Mouse (Mus musculus) MEL (cell line): Measurements from ENCODE around the gene Dgka.

Experiments
- CTCF ChIP-seq, 3 experiments: IDR thresholded peaks in 2 of 3; conservative IDR thresholded peaks in 1 of 3; 2 replicates each; pipeline ENCODE4 v1.5.1; 2011 to 2012; ENCODE audit warnings: low read length in 3 of 3, low read depth in 2 of 3, mild to moderate bottlenecking in 2 of 3, improper control_type of control experiment in 1 of 3, inconsistent platforms in 1 of 3, mixed read lengths in 1 of 3, moderate library complexity in 1 of 3; ENCODE audit not compliant: control insufficient read depth in 1 of 3, insufficient read depth in 1 of 3, poor library complexity in 1 of 3, severe bottlenecking in 1 of 3
- EP300 ChIP-seq, 2 experiments: IDR thresholded peaks; 2 replicates each; pipeline ENCODE4 v1.6.1; 2011; ENCODE audit warnings: improper control_type of control experiment in 2 of 2, low read length in 2 of 2, low read depth in 1 of 2, mild to moderate bottlenecking in 1 of 2
- ETS1 ChIP-seq: IDR thresholded peaks from 2 replicates; pipeline ENCODE4 v1.6.1; 2012; ENCODE audit warnings: low read depth, mild to moderate bottlenecking, inconsistent platforms, low read length, improper control_type of control experiment, moderate library complexity
- JUND ChIP-seq: IDR thresholded peaks from 2 replicates; pipeline ENCODE4 v1.6.1; 2011; ENCODE audit warnings: low read depth, mild to moderate bottlenecking, improper control_type of control experiment, low read length
- MAX ChIP-seq: IDR thresholded peaks from 2 replicates; pipeline ENCODE4 v1.6.1; 2011; ENCODE audit warnings: low read length, improper control_type of control experiment
- MXI1 ChIP-seq: IDR thresholded peaks from 2 replicates; pipeline ENCODE4 v1.6.1; 2011; ENCODE audit warnings: mild to moderate bottlenecking, low read depth, low read length, improper control_type of control experiment
- POLR2A ChIP-seq, 2 experiments: IDR thresholded peaks; 2 replicates each; pipeline ENCODE4 v1.6.1; 2011 to 2012; ENCODE audit warnings: low read length in 2 of 2, mild to moderate bottlenecking in 2 of 2, control low read depth in 1 of 2, improper control_type of control experiment in 1 of 2, low read depth in 1 of 2, moderate library complexity in 1 of 2; ENCODE audit not compliant: control insufficient read depth in 1 of 2, insufficient read depth in 1 of 2, poor library complexity in 1 of 2
- SIN3A ChIP-seq: IDR thresholded peaks from 2 replicates; pipeline ENCODE4 v1.6.1; 2012; ENCODE audit warnings: low read length, improper control_type of control experiment, inconsistent platforms
- TCF12 ChIP-seq: IDR thresholded peaks from 2 replicates; pipeline ENCODE4 v1.6.1; 2014; ENCODE audit warnings: low read depth, mild to moderate bottlenecking, inconsistent platforms, low read length, improper control_type of control experiment, moderate library complexity
- ZNF384 ChIP-seq: IDR thresholded peaks from 2 replicates; pipeline ENCODE4 v1.6.1; 2012; ENCODE audit warnings: low read depth, mild to moderate bottlenecking, inconsistent platforms, low read length, improper control_type of control experiment

GRCm38 (mm10) chr10:128744680-128745601 lies at the start of gene Dgka:
- TF ChIP-seq ETS1 (no peak; the same call in 1 of the 2 replicates), JUND (no peak), POLR2A (IDR thresholded peaks at IDR 0.05; ENCODE audit: control insufficient read depth in 1 of 2, insufficient read depth in 1 of 2, low read depth in 1 of 2, low read length in 2 of 2, poor library complexity in 1 of 2) (no peak), CTCF (IDR thresholded peaks at IDR 0.05 in 2 of 3, conservative IDR thresholded peaks at IDR 0.05 in 1 of 3; ENCODE audit: control insufficient read depth in 1 of 3, insufficient read depth in 1 of 3, low read depth in 2 of 3, low read length in 3 of 3, poor library complexity in 1 of 3, severe bottlenecking in 1 of 3) (peak in 2 of 3 experiments; percentile 28 to 44; a peak in 2 of 6 replicates), MXI1 (peak; percentile 44; the same call in 1 of the 2 replicates), EP300 (IDR thresholded peaks at IDR 0.05; ENCODE audit: low read depth in 1 of 2, low read length in 2 of 2) (no peak), TCF12 (no peak), MAX (no peak), SIN3A (peak; percentile 67), ZNF384 (peak; percentile 98)
